Mouse (Mus musculus) heart, postnatal 10 days (tissue): ENCODE measurements around the gene Gm2001. TPM values are rescaled to one million over a fixed set of nuclear protein-coding genes. Genes with fewer than 3 reads are reported as not detected.
"Not testable (repeated sequence)": the region's sequence is repeated elsewhere in the genome, so short reads cannot be mapped to it uniquely, and the experiment has no call there.

ENCODE experiments used
- DNase-seq, 2 experiments: peaks; one replicate each; pipeline ENCODE4 v3.0.0; 2021
- intact Hi-C: fragments of 180-260 bp; cut with DNase I; formaldehyde crosslinking; loops from one replicate; pipeline ENCODE4 v1.15.1; 2025
- total RNA-seq, 2 experiments: library from RNA; stranded (reverse); gene quantifications; 2 replicates each; pipeline ENCODE4 v1.2.3; 2021

Gene Gm2001
- not detected for total RNA-seq

GRCm38 (mm10) chr12:87842239-87842638 is at the start of gene Gm2001:
TSS of gene Gm2001 (minus strand) at chr12:87842339.
- DNase-seq, intact Hi-C loops: not testable (repeated sequence)

GRCm38 (mm10) chr12:87873772-87874171 is 31.6 kb upstream of the Gm2001 start, which contains the start of gene Gm2016:
TSS of gene Gm2016 (plus strand) at chr12:87874072.
- DNase-seq, intact Hi-C loops: not testable (repeated sequence)

GRCm38 (mm10) chr12:87864048-87864447 is 21.9 kb upstream of the Gm2001 start:
- DNase-seq, intact Hi-C loops: not testable (repeated sequence)

GRCm38 (mm10) chr12:87863638-87864037 is 21.5 kb upstream of the Gm2001 start:
- intact Hi-C loops, DNase-seq: not testable (repeated sequence)

- intact Hi-C loops, DNase-seq: not testable (repeated sequence)
Observed at GRCm38 (mm10) chr12:87861740-87862692, 19.9 kb upstream of the Gm2001 start.

- intact Hi-C loops, DNase-seq: not testable (repeated sequence)
Observed at GRCm38 (mm10) chr12:87856067-87856466, 13.9 kb upstream of the Gm2001 start.

GRCm38 (mm10) chr12:87850657-87851056 is 8.5 kb upstream of the Gm2001 start:
- intact Hi-C loops, DNase-seq: not testable (repeated sequence)

GRCm38 (mm10) chr12:87816277-87816676 is 25.9 kb downstream of the Gm2001 start, which contains the start of gene BB287469:
TSS of gene BB287469 (plus strand) at chr12:87816577.
- DNase-seq, intact Hi-C loops: not testable (repeated sequence)

- intact Hi-C loops, DNase-seq: not testable (repeated sequence)
Observed at GRCm38 (mm10) chr12:87797971-87798370, 44.2 kb downstream of the Gm2001 start.

- intact Hi-C loops, DNase-seq: not testable (repeated sequence)
Observed at GRCm38 (mm10) chr12:87795212-87795611, 46.9 kb downstream of the Gm2001 start, which contains the start of gene Gm21936. TSS of gene Gm21936 (plus strand) at chr12:87795512.

Other genes starting within 250 kb of the Gm2001 start
- not detected for gene Oog1, start 239.7 kb downstream of the Gm2001 start, total RNA-seq
- gene Gm4027, start 223.5 kb downstream of the Gm2001 start, total RNA-seq: not detected
- gene Gm16381, start 197.7 kb downstream of the Gm2001 start, total RNA-seq: not detected
- not detected for gene Gm21319, start 66.6 kb downstream of the Gm2001 start, total RNA-seq
- not detected for gene Gm21936, start 46.8 kb downstream of the Gm2001 start, total RNA-seq
- gene BB287469, start 25.8 kb downstream of the Gm2001 start, total RNA-seq: not detected
- not detected for gene Gm2016, start 31.7 kb upstream of the Gm2001 start, total RNA-seq
- not detected for gene Gm2022, start 53.0 kb upstream of the Gm2001 start, total RNA-seq
- gene Gm2035, start 77.5 kb upstream of the Gm2001 start, total RNA-seq: not detected
- not detected for gene Gm2042, start 111.7 kb upstream of the Gm2001 start, total RNA-seq
- gene Gm2075, start 169.5 kb upstream of the Gm2001 start, total RNA-seq: not detected
- gene Gm6803, start 176.4 kb upstream of the Gm2001 start, total RNA-seq: not detected
- not detected for gene Gm2056, start 184.7 kb upstream of the Gm2001 start, total RNA-seq
- not detected for gene Gm16368, start 241.4 kb upstream of the Gm2001 start, total RNA-seq